Mouse (Mus musculus) forebrain, embryonic 10.5 days (tissue): ENCODE results near the gene AA792892. TPM values are rescaled to one million over a fixed set of nuclear protein-coding genes. Genes with fewer than 3 reads are reported as not detected.
"Not testable (repeated sequence)": the region's sequence is repeated elsewhere in the genome, so short reads cannot be mapped to it uniquely, and the experiment has no call there.

Source experiments
- DNase-seq: peaks from one replicate; pipeline ENCODE4 v3.0.0-alpha.2; 2017; ENCODE audit warnings: low spot score; ENCODE audit errors: extremely low spot score
- H3K27ac ChIP-seq: fragments of 300-500 bp; sonication (generic); 2 replicates; pipeline ENCODE4 v1.5.1; 2016; ENCODE audit warnings: mild to moderate bottlenecking
- H3K27me3 ChIP-seq: fragments of 300-500 bp; sonication (generic); 2 replicates; pipeline ENCODE4 v1.6.1; 2016; ENCODE audit warnings: mild to moderate bottlenecking; ENCODE audit not compliant: poor library complexity, severe bottlenecking
- H3K36me3 ChIP-seq: fragments of 300-500 bp; sonication (generic); replicated peaks from 2 replicates; pipeline ENCODE4 v1.6.1; 2016; ENCODE audit warnings: mild to moderate bottlenecking, moderate library complexity
- H3K4me1 ChIP-seq: fragments of 300-500 bp; sonication (generic); 2 replicates; pipeline ENCODE4 v1.6.1; 2016
- H3K4me3 ChIP-seq: fragments of 300-500 bp; sonication (generic); 2 replicates; pipeline ENCODE4 v1.5.1; 2016; ENCODE audit warnings: mild to moderate bottlenecking, moderate library complexity
- H3K9me3 ChIP-seq: fragments of 300-500 bp; sonication (generic); 2 replicates; pipeline ENCODE4 v1.6.1; 2016; ENCODE audit warnings: mild to moderate bottlenecking, moderate library complexity
- WGBS: fragments of 180-500 bp; shearing (Covaris S2); methylation state at CpG from one replicate; pipeline ENCODE4 v1.1.7; 2016; 5-methylcytosine and 5-hydroxymethylcytosine counted together
- polyA plus RNA-seq: library from polyadenylated mRNA; unstranded; fragments of >200 nt; fragmentation: Nextera tagmentation; extraction: Ambion mirVana; gene quantifications from 2 replicates; pipeline ENCODE4 v1.2.1, GENCODE M21; 2016

AA792892 gene
- polyA plus RNA-seq = not detected in 2 replicates

GRCm38 (mm10) chr5:94339449-94339848 is at the start of gene AA792892:
Gene AA792892, plus strand, starts transcription at chr5:94339749.
- no CpG with 5 or more reads among the region's 2 CpGs for WGBS
- not testable (repeated sequence) for DNase-seq, H3K4me3 ChIP-seq, H3K27me3 ChIP-seq, H3K4me1 ChIP-seq, H3K9me3 ChIP-seq, H3K27ac ChIP-seq, H3K36me3 ChIP-seq

DNA sequence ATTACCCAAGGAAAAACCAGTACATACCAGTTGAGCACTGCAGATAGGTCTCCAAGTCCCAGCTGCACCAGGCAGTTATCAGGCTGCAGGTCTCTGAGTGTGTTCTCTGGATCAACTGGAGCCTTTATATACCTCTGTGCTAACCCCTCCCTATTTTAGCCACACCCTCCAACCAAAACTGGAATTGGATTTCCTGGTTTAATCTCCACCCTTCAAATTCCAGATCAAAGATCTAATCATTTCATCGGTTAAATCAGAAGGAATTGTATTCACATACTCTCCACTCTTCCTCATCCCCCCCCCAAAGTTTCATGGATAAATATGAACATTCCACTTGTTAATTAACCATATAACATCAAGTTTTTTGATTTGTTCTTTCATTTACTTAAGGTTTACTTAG is 32.9 kb upstream of the AA792892 start, which contains the start of gene A430089I19Rik:
A430089I19Rik (minus strand) TSS at position 101 of the 400 bp plus-strand sequence.
- not testable (repeated sequence) for H3K27ac ChIP-seq, H3K27me3 ChIP-seq, H3K36me3 ChIP-seq, DNase-seq, H3K9me3 ChIP-seq, H3K4me3 ChIP-seq, H3K4me1 ChIP-seq
- 90% methylated on average over 1 of the region's 1 CpGs for WGBS

DNA sequence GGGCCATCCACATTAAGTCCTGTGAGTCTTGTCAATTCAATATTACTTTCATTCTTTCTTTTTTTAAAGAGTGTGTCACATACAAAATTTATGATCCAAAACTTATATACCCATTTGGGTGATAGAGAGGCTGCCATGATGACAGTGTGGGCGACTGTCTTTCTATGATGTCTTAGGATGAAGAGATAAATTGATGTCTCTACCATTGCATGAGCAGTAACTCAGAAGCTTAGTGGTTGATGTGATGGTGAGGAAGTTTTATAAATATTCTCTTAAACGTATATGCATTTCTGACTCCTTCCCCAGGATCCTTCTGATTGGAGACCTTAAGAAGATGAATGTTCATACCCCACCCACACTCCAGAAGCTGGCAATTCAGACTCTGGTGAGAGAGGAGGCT is 25.4 kb upstream of the AA792892 start, which contains the start of gene Gm6502:
Gm6502 (plus strand) TSS at position 301 of the 400 bp plus-strand sequence.
- H3K9me3 ChIP-seq, DNase-seq, H3K27ac ChIP-seq, H3K27me3 ChIP-seq, H3K4me1 ChIP-seq, H3K4me3 ChIP-seq, H3K36me3 ChIP-seq: not testable (repeated sequence)
- WGBS = no CpG with 5 or more reads among the region's 2 CpGs

Other genes with a start within 250 kb of the AA792892 start
- gene Gm3106, start 121.7 kb upstream of the AA792892 start, polyA plus RNA-seq = not detected in 2 replicates
- gene A430089I19Rik, start 33.0 kb upstream of the AA792892 start, polyA plus RNA-seq = not detected in 2 replicates
- gene Gm6502, start 25.3 kb upstream of the AA792892 start, polyA plus RNA-seq = not detected in 2 replicates
- not detected in 2 replicates for gene Gm7682, start 106.0 kb downstream of the AA792892 start, polyA plus RNA-seq
- not detected in 2 replicates for gene Gm3139, start 186.5 kb downstream of the AA792892 start, polyA plus RNA-seq